Mouse (Mus musculus) bone marrow, adult 2 months (tissue): ENCODE measurements around the gene Gtf2i.

Experiments used
- CTCF ChIP-seq: fragments of 200-500 bp; IDR thresholded peaks from 2 replicates; pipeline ENCODE4 v1.5.1; 2011; ENCODE audit warnings: low read length, control low read depth; ENCODE audit not compliant: control insufficient read depth, insufficient read depth
- POLR2A ChIP-seq: fragments of 200-500 bp; IDR thresholded peaks from 2 replicates; pipeline ENCODE4 v1.6.1; 2011; ENCODE audit warnings: low read depth, mild to moderate bottlenecking, control low read depth, low read length, borderline replicate concordance; ENCODE audit not compliant: control insufficient read depth

DNA sequence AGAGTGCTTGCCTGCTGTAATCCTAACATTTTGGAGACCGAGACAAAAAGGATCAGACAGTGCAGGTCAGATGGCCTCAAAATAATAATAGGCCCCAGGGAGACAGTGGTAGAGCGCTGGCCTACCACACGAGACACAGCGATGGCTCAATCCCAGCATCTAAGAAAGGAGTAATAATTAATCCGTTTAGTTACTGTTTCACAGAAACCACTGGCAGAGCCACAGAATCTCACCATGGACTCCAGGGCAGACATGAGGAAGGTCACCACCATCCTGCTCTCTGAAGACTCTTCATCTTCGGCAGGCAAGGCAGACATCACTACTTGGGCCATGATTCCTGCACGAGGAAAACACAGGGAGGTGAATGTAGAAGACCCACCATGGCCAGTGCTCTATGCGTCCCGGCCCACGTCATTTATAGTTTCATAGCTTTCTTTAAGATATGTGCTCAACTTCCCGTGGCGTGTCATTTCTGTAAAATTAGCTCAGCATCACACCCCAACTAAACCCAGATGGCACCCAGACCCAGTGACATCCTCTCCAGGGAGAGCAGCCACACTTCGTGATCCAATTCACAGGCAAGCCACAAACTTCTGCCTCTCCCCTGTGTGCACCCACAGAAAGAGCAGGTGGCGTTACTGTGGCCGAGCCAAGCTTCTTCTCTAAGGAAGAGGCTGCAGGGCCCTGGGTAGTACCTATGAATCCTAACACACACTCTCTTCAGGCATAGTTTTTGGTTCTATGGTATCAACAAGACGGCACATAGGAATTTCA is 19.1 kb downstream of the Gtf2i start:
- TF ChIP-seq CTCF (no peak), POLR2A (no peak)
